Mouse (Mus musculus): Measurements from ENCODE around the gene Klrb1b.

DNA sequence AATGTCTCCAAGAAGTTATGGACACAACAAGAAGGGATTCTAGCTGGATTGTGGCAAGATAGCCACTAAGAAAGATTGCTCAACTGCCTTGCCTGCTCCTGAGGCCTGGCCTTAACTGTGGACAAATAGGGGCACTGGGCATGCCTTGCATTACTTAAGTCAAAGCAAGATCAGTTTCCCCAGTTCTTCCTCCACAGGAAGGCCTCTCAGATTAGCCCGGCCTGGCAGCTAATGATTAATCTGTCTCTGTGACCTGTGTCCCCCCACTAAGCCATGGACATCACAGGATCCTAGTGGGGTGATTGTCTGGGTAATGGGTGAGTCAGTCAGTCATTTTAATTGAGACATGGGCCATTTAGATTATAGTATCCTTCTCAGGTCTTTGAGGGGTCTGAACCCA, 29.3 kb upstream of the Klrb1b start:
- TF ChIP-seq CTCF (IDR thresholded peaks at IDR 0.05; ENCODE audit: insufficient read depth, low read length): no peak
- TF ChIP-seq POLR2A (IDR thresholded peaks at IDR 0.05; ENCODE audit: borderline replicate concordance, extremely low read depth, low read depth, low read length): no peak

Measured in lung, adult 2 months (tissue).